Mouse (Mus musculus): ENCODE measurements around the gene Cd68.

DNA sequence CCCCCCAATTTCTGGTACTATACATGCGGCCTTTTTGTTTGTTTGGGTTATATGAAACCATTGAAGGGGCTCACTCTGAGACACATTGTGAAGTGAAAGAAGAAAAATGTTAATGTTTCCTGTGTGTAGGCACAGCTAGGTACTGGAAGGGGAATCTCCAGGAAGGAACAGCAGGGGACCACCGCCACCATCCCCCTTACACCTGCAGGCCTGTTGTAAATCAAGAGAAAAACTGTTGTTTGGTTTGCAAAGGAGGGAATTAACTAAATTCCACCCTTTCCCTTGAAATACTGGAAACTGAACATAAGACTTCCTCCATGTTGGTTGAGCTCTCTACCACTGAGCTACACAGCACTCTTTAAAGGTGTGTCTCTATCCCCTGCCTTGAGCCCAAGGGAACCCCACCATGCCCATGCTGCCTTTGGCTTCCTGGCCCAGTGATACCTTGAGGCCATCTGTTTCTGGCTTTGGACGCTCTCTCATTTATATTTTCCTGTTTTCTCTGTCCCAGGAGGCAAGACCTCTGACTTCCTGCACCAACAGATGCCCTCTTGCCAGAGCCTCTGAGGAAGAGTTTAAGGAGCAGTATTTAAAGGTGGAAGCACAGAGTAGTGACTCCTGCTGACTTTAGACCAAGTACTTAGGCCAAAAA is 42.8 kb upstream of the Cd68 start:
- TF ChIP-seq CTCF (IDR thresholded peaks at IDR 0.05; ENCODE audit: control insufficient read depth, insufficient read depth, low read length): no peak
- no peak for TF ChIP-seq POLR2A (IDR thresholded peaks at IDR 0.05; ENCODE audit: borderline replicate concordance, control insufficient read depth, low read depth, low read length)

Data from bone marrow, adult 2 months (tissue).